Mouse (Mus musculus) left cerebral cortex, postnatal 36 days (tissue): ENCODE measurements around the gene Btbd35f6. TPM values are rescaled to one million over a fixed set of nuclear protein-coding genes. Genes with fewer than 3 reads are reported as not detected.
"Not testable (repeated sequence)": the region's sequence is repeated elsewhere in the genome, so short reads cannot be mapped to it uniquely, and the experiment has no call there.

ENCODE experiments used
- DNase-seq, 2 experiments: peaks; one replicate each; pipeline ENCODE4 v3.0.0; 2021 to 2022; ENCODE audit warnings: low spot score in 2 of 2, mixed read lengths in 1 of 2
- intact Hi-C: fragments of 180-260 bp; cut with DNase I; formaldehyde crosslinking; loops from one replicate; pipeline ENCODE4 v1.15.1; 2025
- total RNA-seq, 2 experiments: library from RNA; stranded (reverse); gene quantifications; 2 replicates each; pipeline ENCODE4 v1.2.3; 2021

The Btbd35f6 gene
- not detected for total RNA-seq

DNA sequence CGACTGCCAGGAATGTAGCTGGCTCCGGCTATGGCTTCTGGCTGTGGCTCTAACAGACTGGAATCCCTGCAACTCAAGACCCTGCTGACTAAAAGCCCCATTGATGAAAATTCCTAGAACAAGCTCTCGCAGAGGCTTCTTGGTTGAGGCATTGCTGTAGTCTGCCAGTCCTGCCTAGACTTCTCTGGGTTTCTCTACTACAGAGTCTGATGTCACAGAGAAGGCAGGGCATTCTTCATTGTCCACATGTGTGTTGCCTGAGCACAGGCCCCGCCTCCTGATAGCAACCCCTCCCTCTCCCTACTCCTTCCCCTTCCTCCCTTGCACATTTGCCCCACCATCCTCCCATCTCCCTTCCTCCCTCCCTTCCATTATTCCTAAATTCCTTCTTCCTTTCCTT lies at the start of gene Btbd35f6:
Gene Btbd35f6, minus strand, starts transcription at position 101 of the 400 bp plus-strand sequence.
- intact Hi-C loops, DNase-seq: not testable (repeated sequence)

DNA sequence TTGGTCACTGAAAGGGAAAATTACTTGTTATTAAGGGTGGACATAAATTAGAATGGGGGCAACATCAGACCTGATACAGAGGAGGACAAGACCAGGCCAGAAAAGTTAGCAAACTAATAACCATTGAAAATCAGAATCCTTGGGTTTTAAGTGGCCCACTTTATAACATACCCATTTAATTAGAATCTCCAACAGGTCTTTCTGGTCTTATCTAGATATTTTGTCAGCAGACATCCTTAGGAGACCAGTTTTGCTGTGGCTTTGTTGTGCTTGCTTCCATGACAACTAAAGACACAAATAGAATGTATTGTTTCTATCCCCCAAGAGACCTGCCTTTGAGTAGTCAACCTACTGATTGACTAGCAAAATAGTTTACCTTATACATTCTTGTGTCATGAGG lies 30.4 kb upstream of the Btbd35f6 start, which contains the start of gene Gm21870:
Gene Gm21870, minus strand, starts transcription at position 101 of the 400 bp plus-strand sequence.
- DNase-seq, intact Hi-C loops: not testable (repeated sequence)

DNA sequence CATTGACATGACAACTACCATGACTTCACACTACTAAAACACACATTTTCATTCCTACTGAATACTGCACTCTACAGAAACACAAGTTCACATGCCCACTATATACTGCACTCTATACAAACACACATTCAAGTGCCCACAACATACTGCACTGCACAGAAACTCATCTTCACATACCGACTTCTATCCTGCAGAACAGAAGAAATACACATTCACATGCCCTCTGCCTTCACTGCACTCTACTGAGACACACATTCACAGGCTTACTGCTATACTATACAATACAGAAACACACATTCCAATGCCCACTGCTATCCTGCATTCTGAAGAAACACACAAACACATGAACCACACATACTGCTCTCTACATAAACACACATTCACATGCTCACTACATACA lies 26.1 kb downstream of the Btbd35f6 start:
- DNase-seq, intact Hi-C loops: not testable (repeated sequence)

DNA sequence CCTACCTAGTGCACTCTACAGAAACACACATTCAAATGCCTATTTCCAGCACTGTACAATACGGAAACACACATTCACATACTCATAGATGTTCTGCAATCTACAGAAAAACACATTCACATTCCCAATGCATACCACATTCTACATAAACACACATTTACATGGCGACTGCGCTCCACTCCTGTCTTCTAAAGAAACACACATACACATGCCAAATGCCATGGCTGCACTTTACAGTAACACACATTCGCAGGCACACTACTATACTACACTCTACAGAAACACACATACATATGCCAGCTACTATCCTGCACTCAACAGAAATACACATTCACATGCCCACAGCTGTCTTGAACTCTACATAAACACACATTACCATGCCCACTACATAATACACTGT lies 28.1 kb downstream of the Btbd35f6 start:
- DNase-seq, intact Hi-C loops: not testable (repeated sequence)

DNA sequence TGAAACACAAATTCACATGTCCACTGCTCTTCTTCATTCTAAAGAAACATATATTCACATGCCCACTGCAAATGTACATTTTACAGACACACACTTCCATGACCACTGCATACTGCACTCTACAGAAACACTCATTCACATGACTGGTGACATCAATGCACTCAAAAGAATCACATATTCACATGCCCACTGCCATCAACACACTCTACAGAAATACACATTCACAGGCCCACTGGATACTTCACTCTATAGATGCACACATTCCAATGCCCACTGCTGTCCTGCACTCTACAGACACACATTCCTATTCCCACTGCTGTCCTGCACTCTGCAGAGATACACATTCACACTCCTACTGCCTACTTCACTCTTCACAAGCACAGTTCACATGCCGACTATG lies 30.0 kb downstream of the Btbd35f6 start:
- DNase-seq, intact Hi-C loops: not testable (repeated sequence)

DNA sequence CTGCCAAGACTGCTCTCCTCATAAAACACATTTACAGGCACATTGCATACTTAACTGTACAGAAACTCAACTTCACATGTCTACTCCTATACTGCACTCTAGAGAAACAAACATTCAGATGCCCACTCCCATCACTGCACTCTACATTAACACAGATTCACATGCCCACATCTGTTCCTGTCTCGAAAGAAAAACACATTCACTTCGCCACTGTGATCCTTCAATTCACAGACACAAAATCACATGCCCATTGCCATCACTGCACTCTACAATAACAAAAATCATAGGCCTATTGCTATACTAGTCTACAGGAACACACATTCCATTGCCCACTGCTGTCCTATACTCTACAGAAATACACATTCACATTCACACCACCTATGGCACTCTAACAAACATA lies 30.9 kb downstream of the Btbd35f6 start:
- intact Hi-C loops, DNase-seq: not testable (repeated sequence)

Other genes starting within 250 kb of the Btbd35f6 start
- gene Gm21870, start 30.3 kb upstream of the Btbd35f6 start, total RNA-seq: not detected
- not detected for gene Btbd35f9, start 205.0 kb upstream of the Btbd35f6 start, total RNA-seq